Mouse (Mus musculus) effector memory CD4-positive, alpha-beta T cell, adult 5 months (primary cell): ENCODE data around the gene Gpat2. TPM values are rescaled to one million over a fixed set of nuclear protein-coding genes. Genes with fewer than 3 reads are reported as not detected.

Experiments
- polyA plus RNA-seq: library from polyadenylated mRNA; unstranded; fragments of 100-300 nt; shearing (Covaris generic); gene quantifications from one replicate; pipeline ENCODE4 v1.2.1, GENCODE M21; 2017

The Gpat2 gene
- polyA plus RNA-seq = not detected

DNA sequence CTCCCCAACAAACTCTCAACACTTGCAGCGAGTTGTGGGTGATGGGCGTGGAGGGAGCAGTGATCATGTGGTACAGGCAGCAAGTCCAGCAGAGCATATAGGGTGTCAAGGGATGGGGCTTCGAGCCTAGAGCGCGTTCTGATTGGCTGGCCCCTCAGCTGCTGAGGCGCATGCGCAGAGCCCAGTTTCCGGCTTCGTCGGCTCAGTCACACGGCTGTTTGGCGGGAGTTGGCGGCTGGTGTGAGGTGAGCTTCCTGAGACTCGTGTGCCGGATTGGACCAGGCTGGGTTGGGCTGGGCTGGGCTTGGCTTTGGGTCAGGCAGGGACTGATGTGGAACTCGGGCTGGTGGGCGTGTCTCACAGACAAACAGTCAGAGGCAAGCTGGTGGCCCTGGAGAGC is at the start of gene Gpat2:
Gene Gpat2 (plus strand): TSS at position 223 of the 400 bp plus-strand sequence.

DNA sequence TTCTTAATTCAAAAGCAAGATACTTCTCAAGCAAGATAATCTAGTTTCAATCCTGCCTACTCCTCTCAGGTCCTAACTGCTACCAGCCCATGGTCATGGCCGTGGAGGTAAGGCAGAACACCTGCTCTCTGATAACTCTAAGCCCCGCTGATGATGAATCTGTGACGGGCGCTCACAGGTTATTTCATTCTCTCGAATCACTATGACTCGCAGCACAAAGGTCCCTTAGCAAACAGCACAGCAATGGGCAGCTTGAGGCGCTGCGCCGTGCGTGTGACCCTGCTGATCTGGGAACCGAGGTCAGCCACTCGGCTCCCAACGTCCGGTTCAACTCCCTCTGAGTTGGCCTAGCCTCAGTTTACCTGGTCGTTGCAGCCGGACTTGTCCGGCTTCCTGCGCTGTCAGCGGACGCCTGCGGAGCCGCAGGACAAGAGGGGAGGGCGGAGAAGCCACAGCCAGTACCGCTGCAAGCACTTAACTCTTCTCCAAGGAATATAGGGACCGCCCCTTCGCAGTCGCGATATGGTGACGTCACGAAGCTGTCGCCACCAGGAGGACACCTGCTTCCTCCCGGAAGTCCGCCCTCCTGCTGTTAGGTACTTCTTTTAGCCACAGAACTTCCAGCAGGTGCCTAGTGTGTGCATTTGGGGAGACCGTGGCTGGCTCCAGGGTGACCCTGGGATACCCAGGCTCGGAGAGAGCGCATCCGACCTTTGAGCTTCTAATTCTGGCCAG is 19.2 kb downstream of the Gpat2 start, which contains the start of gene Fahd2a:
Gene Fahd2a (minus strand): TSS at position 511 of the 735 bp plus-strand sequence.

Other genes starting within 250 kb of the Gpat2 start
- 0.57 TPM for gene 1810024B03Rik, start 216.9 kb upstream of the Gpat2 start, polyA plus RNA-seq
- gene Snrnp200, start 216.8 kb upstream of the Gpat2 start, polyA plus RNA-seq = 88.5 TPM
- 69.0 TPM for gene Ciao1, start 177.4 kb upstream of the Gpat2 start, polyA plus RNA-seq
- gene Tmem127, start 177.3 kb upstream of the Gpat2 start, polyA plus RNA-seq = 35.9 TPM
- gene Stard7, start 155.0 kb upstream of the Gpat2 start, polyA plus RNA-seq = 51.3 TPM
- gene Dusp2, start 89.0 kb upstream of the Gpat2 start, polyA plus RNA-seq = 749 TPM
- gene Astl, start 86.6 kb upstream of the Gpat2 start, polyA plus RNA-seq = not detected
- gene Adra2b, start 62.0 kb upstream of the Gpat2 start, polyA plus RNA-seq = not detected
- gene Fahd2a, start 19.4 kb downstream of the Gpat2 start, polyA plus RNA-seq = 18.3 TPM
- gene Kcnip3, start 96.9 kb downstream of the Gpat2 start, polyA plus RNA-seq = 0.60 TPM
- not detected for gene Prom2, start 116.3 kb downstream of the Gpat2 start, polyA plus RNA-seq
- 1.9 TPM for gene Zfp661, start 161.9 kb downstream of the Gpat2 start, polyA plus RNA-seq
- 99.3 TPM for gene Mrps5, start 162.0 kb downstream of the Gpat2 start, polyA plus RNA-seq
- gene Mal, start 231.5 kb downstream of the Gpat2 start, polyA plus RNA-seq = not detected